Mouse (Mus musculus) 416B (cell line): ENCODE measurements around the gene Arrdc2.

Experiments used
- DNase-seq: peaks from one replicate; pipeline ENCODE4 v3.0.0; 2011; ENCODE audit warnings: low read depth

Arrdc2 gene

GRCm38 (mm10) chr8:70863956-70864711 is 24.6 kb upstream of the Arrdc2 start:
- no peak for DNase-seq

DNA sequence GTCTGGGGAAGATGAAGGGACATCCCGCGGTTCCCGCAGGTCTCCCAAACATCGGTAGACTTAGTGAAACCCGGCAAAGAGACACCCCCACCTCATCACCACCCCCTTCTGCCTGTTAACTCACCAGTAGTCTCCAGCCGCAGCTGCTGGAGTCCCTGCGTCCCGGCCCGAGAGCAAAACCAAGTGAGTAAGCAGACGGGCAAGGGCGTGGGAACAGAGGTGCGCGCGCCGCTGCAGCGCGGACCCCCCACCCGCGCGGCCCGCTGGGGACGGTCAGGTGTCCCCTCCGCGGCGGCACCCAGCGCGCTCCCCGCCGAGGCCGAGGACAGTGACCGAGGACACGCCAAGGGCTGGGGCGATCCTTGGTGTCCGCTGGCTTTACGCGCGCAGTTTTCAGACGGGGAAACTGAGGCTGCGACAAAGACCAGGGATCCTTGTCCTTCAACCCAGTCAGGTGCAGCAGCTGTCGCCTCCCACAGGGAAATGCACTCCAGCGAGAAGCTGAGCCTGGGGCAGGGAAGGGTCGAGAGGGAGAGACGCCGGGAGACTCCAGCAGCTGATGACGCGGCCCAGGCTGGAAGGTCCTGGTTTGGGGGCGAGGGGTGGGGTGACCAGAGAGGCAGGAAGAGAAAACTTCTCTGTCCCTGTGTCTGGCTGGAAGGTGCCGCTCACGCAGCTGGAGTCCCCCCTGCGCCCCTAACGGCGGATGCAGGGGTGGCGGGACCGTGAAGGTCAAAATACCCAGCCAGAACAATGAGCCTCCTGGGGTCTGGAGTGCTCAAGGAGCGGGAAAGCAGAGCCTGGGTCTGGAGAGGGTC is 23.5 kb upstream of the Arrdc2 start, which contains the start of gene Kcnn1:
TSS of gene Kcnn1 (minus strand) at position 435 of the 818 bp plus-strand sequence.
- no peak for DNase-seq

GRCm38 (mm10) chr8:70857516-70857915 is 18.0 kb upstream of the Arrdc2 start:
- DNase-seq, result peak; percentile 40

GRCm38 (mm10) chr8:70856541-70857197 is 17.1 kb upstream of the Arrdc2 start:
- DNase-seq, result no peak

- no peak for DNase-seq
Observed at GRCm38 (mm10) chr8:70856028-70856427, 16.5 kb upstream of the Arrdc2 start.

DNA sequence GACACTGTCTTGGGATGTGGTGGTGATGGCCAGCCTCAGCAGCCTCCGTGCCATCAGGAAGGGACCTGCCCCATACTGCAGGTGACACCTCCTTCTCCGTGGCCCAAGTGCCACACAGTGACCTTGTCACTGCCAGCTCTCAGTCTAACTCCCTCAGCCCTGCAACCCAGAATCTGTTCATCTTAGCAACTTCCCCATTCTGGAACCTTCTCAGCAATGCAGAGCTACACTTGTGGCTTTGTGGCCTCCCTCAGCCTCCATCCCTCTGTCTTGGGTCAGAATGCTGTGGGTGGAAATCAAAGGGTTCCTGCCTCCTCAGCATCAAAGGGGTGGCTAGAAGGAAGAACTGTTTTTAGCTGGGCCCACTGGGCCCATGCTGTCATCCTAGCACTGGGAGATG is 14.3 kb upstream of the Arrdc2 start:
- peak; percentile 89 for DNase-seq

GRCm38 (mm10) chr8:70852595-70853231 is 13.2 kb upstream of the Arrdc2 start:
- DNase-seq, result no peak

GRCm38 (mm10) chr8:70851837-70852236 is 12.3 kb upstream of the Arrdc2 start:
- no peak for DNase-seq

DNA sequence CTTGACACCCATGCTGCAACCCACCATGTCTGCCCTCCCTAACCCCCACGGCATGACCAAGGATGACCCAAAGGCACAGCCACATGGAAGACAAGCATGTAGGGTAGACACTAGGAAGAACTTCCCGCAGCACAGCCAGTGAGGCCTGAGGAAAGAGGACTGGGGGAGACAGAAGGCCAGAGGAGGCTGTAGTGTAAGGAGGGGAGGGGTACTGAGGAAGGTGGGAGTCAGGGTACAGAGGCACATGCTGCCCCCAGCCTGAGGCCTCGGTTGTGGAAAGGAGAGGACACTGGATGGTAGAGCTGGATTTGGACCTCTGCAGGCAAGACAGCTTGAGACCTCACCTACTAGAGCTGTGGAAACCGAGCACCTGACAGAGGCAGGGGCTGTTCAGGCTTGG is 11.4 kb upstream of the Arrdc2 start:
- DNase-seq, result no peak

GRCm38 (mm10) chr8:70850132-70850845 is 10.8 kb upstream of the Arrdc2 start:
- no peak for DNase-seq

- DNase-seq, result no peak
Observed at GRCm38 (mm10) chr8:70849333-70849990, 9.9 kb upstream of the Arrdc2 start.

DNA sequence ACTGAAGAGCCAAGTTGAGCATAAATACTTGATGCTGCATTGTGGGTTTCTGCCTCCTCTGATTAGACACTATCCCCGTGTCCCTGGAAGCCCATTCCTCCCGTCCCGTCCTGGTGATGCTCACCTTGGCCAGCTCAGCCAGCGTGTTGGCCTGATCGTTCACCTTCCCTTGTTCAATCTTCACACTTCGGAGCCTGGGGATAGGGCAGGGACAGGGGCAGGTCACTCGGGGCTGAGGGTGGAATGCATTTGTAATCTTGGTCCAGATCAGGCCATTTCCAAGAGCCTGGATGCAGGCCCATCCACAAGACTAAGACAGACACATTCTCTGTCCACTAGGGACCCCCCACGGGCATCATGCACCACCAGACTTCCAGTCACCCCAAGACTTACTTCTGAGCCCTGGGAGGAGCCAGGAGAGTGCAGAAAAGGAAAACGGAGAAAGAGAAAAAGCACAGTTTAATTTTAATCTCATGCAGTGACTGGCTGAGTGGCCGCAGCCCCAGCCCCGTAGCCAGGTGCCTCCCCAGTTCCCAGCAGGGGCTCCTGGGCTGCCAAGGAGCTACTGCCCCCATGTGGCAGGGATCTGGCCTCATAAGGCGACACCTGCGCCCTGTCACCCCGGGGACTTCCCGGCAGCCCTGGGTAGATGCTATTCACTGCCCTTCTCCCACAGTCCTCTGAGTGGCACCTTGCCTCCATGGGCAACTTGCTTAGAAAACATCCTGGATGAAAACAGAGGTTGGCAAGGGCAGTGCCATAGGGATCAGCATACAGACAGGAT is 7.0 kb upstream of the Arrdc2 start:
- DNase-seq, result no peak

DNA sequence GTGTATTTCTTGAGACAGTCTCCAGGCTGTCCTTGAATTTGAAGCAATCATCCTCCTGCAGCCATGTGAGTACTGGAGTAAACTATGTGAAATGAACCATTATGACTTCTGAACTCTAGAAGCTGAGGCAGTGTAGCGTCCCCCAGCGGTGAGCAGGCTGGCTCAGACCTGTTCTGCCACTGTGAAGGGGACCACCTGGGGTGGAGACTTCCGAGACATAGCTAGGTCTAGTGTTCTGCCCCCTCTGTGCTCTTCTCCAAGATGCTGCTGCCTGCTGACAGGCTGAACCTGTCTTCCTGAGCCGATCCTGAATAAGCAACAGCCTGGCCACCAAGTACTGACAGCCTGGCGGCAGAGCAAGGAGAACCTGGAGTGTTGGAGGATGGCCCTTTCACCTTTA is 5.6 kb upstream of the Arrdc2 start:
- no peak for DNase-seq

GRCm38 (mm10) chr8:70844523-70844922 is 5.0 kb upstream of the Arrdc2 start:
- peak; percentile 82 for DNase-seq

DNA sequence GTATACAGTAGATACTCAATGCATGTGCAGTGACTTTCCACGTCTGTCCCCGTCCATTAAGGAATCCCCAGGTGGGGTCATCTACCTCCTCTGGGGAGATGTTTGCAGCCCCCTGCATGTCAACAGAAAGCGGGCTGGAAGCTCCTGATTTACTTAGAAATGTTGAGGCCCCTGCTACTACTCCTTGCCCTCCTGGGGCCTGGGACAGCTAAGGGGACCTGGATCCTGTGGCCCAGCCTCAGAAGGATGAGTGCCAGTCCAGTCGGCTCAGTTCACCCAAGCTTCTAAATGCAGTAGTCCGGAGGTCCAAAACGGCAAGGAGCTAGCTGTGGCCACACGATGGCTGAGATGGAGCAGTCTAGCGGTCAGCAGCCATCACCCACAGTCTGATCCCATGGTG is 4.4 kb upstream of the Arrdc2 start:
- DNase-seq, result no peak

GRCm38 (mm10) chr8:70843214-70843773 is 3.8 kb upstream of the Arrdc2 start:
- DNase-seq, result no peak

GRCm38 (mm10) chr8:70842484-70842883 is 3.0 kb upstream of the Arrdc2 start:
- no peak for DNase-seq

- DNase-seq, result peak; percentile 89
Observed at GRCm38 (mm10) chr8:70841147-70842072, 1.9 kb upstream of the Arrdc2 start.

DNA sequence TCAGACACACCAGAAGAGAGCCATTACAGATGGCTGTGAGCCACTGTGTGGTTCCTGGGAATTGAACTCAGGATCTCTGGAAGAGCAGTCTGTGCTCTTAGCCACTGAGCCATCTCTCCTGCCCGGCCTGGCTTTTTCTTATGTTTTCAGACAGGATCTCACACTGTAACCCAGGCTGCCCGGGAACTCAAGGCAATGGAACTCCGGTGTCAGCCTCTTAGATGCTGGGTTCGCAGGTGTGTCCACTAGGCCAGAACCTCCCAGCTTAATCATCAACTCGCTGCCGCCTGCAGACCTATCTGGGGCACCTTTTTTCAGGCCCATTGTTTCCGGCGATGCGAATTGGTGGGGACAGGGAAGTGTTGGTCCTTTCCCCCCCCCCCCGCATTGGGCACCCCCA is 1.1 kb upstream of the Arrdc2 start:
- no peak for DNase-seq
